Mouse (Mus musculus): ENCODE results near the gene Ago1.

Ago1 gene

DNA sequence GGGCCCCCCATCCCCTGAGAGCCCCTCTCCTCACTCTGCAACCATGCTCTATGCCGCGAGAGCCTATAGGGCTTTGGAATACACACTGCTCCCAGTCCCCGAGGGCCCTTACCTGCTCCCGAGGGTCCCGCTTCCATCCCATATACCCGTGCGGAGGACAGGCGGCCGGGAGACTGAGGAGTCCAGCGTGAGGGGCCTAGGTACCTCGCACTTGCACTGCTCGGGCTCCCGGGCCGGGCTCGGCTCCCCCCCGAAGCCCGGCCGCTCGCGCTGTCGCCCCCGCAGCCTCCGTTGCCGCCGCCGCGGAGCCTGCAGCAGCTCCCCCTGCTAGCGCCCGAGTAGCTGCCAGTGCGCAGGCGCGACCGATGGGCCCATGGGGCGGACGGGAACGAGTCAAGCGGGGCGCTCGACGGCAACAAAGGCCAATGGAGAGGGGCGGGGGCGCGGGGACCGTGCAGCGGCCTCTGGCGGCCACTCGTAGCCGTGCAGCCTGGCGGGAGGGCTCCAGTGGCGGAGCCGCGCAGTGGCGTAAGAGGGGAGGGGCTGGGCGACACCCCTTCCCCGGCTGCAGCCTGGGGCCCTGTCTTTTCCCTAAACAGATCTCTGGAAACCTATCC is at the start of gene Ago1:
TSS of gene Ago1 (minus strand) at position 299 of the 617 bp plus-strand sequence.
- DNase-seq (ENCODE audit: extremely low spot score) = peak; percentile 96

DNA sequence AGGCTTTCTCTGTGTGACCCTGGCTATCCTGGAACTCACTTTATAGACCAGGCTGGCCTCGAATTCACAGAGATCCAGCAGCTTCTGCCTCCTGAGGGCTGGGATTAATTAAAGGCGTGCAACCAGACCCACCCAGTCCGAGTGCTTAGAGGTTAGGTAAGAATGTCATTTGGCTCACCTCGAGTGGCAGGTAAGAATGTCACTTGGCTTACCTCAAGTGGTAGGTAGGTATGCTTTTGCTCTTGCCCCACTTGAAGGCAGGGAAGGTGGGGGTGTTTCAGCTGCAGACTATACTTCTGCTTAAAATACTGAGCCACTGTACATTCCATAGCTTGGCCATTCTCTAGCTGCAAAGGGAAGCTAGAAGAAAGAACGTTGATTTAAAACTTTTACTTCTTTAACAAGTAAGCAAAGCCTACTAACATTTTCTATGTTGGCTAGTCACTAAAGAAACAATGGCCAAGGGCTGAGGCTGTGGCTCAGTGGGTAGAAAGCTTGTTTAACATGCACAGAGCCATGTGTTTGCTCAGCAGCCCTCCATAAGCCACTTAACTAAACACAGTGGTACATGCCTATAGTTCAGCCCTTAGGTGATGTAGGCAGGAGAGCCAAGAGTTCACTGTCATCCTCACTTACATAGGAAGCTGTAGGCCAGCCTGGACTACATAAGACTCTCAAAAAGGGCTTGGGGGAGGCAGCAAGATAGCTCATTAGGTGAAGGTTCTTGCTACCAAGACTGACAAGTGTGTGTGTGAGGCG is 44.1 kb upstream of the Ago1 start:
- DNase-seq (ENCODE audit: extremely low spot score) = no peak

DNA sequence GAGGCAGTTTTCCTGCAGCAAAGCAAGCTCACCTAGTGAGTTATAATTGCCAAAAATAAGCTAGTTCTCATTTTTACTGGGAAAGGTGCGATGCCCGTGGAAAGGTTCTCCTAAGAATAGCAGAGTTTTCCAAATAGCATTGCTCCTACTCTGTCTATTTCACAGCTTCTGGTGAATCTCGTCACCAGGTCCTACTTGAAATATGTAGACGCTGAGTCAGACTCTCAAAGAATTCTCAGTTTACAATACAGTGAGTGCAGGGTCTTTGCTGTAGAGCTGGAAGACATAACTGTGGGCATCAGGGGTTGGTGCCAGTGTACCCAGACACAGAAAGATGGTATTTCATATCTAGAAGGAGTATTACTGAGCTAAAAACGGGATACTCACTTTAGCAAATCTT is 42.6 kb upstream of the Ago1 start:
- DNase-seq (ENCODE audit: extremely low spot score) = no peak

DNA sequence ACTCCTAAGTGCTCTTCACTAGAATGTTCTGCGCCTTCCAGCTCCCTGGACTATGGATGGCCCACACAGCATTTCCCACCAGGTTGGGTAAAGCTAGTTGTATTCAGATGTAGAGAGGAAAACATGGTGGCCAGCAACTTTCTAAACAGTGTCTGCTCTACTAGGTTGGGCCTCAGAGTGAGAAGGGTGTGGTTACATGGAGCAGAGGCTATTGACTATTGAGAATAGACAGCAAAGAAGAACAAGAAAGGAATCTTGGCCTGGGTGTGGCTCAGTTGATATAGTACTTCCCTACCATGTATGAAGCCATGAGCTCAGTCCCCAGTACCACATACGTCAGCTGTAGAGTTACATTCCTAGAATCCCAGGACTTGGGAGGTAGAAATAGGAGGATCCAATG is 40.7 kb upstream of the Ago1 start:
- DNase-seq (ENCODE audit: extremely low spot score) = no peak

DNA sequence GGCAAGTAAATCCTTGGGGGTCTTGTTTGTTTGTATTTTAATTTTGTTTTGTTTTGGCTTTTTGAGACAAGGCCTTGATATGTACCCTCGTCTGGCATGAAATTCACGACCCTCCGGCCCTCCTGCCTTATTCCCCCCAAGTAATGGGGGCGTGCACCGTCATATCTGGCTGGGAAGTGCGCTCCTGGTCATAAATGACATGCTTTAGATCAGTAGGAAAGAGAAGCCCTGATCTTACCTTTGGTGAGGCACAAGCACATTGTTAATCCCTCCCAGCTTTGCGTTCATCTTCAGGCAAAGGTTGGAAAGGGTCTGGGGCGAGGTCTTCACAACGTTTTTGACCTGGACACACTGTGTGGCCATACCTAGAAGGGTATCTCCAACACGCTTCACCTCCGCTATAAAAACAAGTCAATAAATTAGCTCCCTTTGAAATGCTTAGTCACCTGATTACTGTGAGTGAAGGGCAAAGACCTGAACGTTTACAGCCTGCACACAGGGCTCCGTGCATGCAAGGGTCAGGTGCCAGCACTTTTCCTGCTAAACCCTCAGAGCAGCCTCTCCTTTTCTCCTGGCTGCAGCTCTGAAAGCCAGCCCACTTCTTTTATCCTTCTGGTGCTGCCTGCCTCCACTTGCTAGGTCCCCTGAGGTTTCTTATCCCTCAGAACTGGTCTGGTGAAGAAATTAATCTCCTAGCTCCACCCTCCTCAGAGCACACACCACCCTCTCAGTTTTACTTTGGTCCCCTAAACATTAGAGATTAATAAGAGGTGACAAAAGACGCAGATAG is 39.9 kb upstream of the Ago1 start:
- DNase-seq (ENCODE audit: extremely low spot score) = no peak

DNA sequence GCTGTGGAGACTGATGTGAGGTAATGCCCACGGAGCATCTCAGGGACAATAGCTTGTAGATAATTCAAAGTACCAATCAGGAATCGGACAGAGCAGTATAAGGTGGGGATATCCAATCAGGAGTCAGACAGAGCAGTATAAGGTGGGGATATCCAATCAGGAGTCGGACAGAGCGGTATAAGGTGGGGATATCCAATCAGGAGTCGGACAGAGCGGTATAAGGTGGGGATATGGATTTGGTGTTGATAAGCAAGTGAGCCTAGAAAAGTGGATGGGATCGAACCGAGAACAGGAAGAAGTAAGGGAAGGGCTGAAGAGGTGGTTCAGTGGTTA is 34.6 kb upstream of the Ago1 start:
- no peak for DNase-seq (ENCODE audit: extremely low spot score)

DNA sequence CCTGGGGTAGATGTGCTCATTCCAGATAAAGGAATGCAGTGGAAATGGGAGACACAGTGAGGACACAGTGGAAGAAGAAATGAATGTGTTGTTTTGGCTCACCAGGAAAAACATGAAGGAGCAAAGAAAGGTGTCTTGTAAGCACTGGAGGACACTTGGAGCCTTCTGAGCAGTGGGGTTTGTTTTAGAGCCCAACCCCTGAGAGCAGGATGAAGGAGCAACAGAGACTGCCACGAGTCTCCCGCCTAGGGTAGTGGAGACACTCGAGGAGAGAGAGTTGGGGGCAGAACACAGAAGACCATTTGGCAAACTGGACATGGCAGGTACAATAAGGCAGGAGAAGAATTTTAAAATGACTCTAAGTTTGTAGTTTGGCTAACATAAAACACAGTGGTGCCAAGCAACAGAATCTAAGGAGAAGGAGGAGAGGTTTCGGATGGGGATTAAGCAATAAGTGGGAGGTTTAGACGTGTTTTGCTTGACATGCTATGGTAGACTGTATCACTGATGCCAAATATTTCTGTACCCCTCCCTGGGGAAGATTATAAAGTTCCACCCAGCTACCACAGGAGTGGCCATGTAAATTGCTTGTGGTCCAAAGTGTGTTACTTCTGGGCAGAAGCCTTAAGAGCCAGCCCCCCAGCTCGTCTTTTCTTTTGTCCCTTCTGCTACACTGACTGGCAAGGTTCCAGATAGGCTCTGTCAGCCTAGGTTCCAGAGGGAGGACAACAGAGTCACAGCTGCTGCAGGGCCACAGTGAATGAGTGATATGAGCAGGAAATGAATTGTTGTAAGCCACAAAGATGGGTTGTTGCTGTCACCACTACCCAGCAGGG is 34.0 kb upstream of the Ago1 start:
- DNase-seq (ENCODE audit: extremely low spot score) = no peak

DNA sequence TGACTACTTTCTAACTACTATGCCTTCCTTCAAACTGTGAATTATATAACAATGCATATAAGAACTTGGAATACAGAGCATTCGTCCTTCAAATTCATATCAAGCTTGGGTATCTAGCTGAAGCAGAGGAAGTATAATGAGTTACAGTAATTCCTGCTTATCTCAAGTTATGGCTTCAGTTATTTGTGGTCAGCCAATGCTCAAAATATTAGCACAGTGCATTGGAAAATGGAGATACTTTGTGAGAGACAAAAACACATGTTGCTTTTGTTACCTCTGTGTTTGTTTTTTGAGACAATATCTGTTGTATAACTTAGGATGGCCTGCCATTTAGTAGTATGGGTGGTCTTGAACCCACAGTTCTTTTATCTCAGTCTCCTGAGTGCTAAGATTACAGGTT is 30.2 kb upstream of the Ago1 start:
- no peak for DNase-seq (ENCODE audit: extremely low spot score)

DNA sequence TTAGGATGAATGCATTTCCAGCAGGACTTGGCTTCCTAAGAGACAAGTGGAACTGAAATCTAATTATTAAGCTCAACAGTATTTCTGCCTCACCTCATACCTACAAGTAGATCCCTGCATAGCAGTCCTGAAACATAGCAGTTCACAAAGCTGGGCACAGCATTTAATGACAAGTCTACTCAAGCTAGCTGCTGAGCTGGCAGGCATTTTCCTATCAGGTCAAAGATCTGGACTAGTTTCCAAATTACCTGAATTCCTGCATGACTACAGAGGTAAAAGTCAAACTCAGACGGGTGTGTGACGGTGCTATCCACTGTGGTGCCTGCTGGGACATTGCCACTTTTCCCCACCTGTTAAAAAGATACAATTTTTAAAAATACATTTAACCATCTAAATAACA is 28.6 kb upstream of the Ago1 start:
- DNase-seq (ENCODE audit: extremely low spot score) = no peak

DNA sequence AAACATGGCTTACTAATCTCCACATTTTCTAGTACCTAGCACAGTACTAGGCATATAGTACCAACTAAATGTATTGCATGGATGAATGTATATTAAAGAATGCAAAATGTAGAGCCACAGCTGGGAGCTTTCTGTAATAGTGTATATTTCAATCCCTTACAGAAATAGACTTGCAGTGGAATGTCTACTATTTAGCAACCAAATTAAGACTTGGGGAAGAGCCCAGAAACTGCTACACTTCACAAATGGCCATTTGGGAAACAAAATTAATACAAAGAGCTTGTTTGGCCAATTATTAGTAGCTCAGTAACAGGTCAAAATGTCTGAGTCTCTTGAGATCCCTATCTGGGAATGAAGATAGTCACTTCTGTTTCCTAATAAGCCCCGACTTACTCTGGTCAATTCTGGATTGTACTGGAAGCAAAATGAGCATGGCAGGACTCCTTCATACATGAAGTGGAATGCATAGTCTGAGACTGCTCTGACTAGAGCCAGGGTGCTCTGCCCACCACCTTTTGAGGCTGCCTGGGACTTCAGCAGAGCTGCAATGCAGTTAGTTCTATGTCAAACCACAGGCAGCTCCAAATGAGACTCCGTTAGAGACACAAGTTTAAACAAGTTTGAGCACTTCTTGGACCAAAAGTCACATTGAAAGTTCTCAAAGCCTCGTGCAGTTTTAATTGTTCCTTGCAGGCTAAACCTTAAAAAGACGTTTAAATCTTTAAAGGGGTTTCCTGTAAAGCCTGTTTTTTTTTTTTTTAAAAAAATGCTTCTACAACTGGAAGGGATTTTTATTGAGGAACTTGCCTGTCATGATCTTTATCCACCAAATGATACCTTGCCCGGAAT is 27.8 kb upstream of the Ago1 start:
- DNase-seq (ENCODE audit: extremely low spot score) = no peak

DNA sequence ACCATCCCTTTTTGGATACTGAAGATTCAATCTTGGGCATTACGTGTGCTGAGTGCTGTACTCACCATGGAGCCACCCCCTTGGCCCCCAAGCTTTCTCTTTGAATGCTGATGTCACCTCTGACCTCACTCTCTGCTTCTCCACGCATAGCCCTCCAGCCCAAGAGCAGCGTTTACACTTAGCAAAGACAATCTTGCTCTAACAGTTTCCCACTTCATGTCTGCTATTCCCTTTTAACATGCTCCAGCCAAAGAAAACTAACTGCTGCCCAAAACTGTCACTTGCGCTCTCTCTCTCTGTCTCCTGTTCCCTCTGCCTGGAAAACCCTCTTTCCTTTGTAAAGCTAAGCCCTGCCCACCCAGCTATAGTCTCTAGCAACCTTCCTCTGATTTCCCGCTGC is 27.1 kb upstream of the Ago1 start:
- no peak for DNase-seq (ENCODE audit: extremely low spot score)

DNA sequence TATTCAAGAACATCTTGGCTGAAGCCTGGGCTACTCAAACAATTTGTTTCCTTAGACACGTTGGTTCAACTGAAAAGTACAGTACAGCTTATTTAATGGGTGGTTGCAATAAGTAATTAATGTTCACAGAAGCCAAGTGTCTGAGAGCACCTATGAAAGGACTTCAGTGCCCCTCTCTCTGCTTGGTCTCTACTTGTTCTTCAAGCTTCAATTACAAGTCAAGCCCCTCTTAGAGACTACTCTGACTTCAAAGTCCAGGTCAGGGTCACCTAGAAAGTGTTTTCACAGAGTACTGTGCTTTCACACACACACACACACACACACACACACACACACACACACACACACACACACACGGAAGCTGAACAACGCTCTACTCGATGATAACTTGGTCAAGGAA is 25.0 kb upstream of the Ago1 start:
- no peak for DNase-seq (ENCODE audit: extremely low spot score)

DNA sequence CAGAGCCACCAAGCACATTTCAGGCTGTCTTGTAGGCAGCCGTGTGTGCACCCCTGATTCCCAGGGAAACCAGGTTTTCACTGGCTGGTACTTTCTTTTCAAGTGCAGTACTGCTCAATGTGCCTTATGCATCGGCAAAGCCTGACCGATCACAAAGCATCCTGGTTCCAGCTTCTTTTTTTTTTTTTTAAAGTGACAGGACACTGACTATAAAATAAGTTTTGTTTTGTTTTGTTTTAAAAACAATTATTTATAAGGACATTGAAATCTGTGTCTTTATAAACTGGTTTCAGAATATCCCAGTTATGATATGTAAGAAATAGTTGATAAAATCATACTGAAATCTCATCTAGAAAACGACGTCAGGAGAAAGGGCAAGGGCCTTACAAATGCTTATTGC is 23.6 kb upstream of the Ago1 start:
- DNase-seq (ENCODE audit: extremely low spot score) = no peak

DNA sequence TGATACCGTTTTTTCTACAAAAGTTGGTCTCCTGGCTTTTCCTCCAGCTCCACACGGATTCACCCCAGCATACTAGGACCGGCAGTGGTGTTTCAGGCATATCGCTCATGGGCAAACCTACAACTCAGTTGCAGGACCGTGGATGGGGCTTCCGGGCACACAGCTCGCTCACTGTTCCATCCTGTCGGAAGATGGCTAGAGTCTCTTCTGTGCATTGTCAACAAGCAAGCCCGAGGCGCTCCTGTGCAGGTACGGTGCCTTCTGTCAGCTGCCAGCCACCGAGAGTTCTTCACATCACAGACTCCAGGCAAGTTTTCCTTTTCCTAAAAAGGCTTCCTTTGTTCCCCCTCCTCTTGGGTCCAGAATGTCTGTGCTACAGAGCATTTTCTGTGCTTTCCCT is 22.3 kb upstream of the Ago1 start:
- DNase-seq (ENCODE audit: extremely low spot score) = no peak

DNA sequence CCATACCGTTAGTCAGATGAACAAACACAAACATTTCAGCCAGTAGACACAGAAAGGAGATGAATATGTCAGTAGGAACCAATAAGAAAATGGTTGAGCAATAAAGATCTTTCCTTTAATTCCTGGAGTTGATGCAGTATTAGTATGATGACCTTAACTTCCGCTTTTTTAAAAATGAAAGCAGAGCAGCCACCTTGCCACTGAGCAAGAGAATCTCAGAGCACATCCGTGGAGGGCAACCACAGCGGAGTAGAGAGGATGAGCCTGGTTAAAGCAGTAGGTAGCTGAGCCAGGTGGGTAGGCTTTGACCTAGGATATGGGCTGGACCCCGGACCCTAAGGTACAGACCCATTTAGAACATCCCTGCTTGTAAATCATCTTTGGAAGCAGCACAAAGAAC is 21.4 kb upstream of the Ago1 start:
- no peak for DNase-seq (ENCODE audit: extremely low spot score)

DNA sequence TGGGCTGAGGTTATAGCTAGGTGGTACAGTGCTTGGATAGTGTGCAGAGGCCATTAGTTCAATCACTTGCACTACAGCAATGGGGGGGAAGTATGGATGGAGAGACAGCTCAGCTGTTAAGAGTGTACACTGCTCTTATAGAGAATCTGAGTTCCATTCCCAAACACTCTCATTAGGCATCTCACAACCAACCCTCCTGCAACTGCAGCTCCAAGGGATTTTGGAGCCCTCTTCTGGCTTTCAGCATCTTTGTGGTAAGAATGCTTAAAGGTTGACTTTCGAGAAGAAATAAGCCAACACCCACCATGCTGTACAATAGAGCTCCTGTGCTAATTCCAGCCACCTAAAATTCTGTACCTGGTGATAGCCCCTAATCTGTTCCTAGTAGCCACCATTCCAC is 17.8 kb upstream of the Ago1 start:
- DNase-seq (ENCODE audit: extremely low spot score) = no peak

DNA sequence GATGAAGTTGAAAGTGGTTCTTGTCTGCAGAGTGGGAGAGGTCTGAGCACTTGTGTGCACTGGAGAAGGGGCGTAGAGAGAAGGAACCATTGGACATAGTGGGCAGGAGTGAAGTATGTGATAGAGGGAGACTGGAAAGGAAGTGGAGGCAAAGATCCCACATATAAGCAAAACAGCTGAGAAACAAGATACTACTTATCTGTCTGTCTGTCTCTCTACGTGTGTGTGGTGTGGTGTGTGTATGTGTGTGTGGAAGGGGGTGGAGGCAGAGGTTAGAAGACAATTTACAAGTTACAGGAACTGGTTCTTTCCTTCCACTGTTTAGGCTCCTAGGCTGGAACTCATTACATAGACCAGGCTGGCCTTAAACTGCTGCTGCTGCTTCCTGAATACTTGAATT is 16.7 kb upstream of the Ago1 start:
- no peak for DNase-seq (ENCODE audit: extremely low spot score)

DNA sequence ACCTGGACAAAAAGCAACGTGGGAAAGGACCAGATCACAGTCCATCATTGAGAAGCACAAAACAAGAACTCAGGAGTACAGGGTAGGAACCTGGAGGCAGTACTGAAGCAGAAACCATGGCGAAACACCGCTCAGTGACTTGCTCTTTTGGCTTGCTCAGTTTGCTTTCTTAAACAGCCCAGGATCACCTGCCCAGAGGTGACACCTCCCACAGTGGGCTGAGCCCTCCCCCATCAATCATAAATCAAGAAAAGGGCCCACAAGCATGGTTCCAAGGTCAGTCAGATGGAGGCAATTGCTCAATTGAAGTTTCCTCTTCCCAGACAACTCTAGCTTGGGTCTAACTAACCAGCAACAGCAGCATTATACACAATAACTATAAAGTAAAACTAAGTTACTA is 15.5 kb upstream of the Ago1 start:
- DNase-seq (ENCODE audit: extremely low spot score) = no peak

DNA sequence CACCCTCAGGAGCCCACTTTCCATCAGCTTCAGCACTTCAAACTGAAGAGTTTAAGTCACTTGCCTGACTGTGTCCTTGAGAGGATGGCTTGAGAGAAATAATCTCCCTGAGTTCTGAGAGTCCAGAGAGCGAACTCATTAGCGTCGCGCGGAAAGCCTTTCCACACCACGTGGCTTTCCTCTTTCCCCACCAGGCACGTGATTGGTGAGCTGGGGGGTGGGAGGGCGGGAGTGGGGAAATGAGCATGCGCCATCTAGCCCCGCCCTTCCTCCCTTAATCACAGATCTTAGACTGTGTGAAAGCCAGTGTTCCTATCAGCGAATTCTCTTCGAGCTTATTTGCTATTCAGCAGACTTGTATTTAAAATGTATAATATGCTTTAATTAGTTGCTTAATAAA is 14.6 kb upstream of the Ago1 start:
- DNase-seq (ENCODE audit: extremely low spot score) = no peak

DNA sequence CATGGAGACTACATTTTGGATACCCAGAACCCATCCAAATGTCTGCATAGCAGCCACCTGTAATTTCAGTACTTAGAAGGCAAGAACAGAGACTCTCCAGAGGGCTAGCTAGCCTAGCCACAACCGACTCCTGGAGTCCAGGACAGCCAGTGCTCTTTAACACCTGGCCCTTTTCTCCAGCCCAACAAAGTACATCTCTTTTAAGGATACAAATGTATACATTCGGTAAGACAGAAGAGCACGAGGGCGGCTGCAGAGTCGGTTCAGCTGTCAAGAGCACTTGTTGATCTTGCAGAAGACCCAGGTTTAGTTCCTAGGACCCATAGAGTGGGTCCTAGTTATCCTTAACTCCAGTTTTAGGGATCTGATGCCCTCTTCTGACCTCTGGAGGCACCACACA is 13.1 kb upstream of the Ago1 start:
- no peak for DNase-seq (ENCODE audit: extremely low spot score)

DNA sequence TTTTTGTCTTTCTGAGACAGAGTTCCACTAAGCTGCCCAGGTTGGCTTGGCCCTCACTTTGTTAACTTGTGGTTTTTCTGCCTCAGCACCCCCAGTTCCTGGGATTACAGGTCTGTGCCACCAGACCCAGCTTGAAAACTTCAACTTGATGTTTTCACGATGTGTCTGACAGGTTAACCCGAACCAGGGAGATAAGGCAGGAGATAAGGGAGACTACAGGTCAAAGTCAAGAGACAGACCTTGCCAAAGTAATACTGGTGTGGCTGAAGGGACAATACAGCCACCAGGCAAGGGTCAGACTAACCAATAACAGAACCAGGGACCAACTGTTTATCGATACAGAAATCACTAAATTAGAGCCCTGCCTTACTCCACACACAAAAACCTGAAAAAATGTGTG is 11.9 kb upstream of the Ago1 start:
- no peak for DNase-seq (ENCODE audit: extremely low spot score)

All from embryo, embryonic 9.5 days (tissue).